Mouse (Mus musculus) CD8-positive naive resting alpha-beta T cell, adult 2 months (primary cell): ENCODE measurements around the gene H2-DMb2.
A peak's percentile ranks its signal among the peaks of the same experiment; 100 is the strongest.

Source experiments
- DNase-seq, 2 experiments: peaks; one replicate each; pipeline ENCODE4 v3.0.0; 2022; ENCODE audit warnings: low read depth in 2 of 2, low spot score in 2 of 2

The H2-DMb2 gene

DNA sequence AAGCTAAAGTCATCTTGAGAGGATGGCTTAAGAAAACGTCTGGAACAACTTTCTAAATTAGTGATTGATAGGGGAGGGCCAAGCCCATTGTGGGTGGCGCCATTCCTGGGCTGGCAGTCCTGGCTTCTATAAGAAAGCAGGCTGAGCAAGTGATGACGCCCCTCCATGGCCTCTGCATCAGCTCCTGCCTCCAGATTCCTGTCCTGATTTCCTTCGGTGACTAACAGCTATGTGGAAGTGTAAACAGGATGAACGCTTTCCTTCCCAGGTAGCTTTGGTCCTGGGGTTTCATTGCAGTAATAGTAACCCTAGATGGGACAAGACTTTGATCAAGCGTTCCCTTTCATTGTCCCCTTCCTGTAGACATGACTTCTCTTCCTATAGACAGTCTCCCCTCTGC, 35.9 kb downstream of the H2-DMb2 start:
- DNase-seq: no peak

DNA sequence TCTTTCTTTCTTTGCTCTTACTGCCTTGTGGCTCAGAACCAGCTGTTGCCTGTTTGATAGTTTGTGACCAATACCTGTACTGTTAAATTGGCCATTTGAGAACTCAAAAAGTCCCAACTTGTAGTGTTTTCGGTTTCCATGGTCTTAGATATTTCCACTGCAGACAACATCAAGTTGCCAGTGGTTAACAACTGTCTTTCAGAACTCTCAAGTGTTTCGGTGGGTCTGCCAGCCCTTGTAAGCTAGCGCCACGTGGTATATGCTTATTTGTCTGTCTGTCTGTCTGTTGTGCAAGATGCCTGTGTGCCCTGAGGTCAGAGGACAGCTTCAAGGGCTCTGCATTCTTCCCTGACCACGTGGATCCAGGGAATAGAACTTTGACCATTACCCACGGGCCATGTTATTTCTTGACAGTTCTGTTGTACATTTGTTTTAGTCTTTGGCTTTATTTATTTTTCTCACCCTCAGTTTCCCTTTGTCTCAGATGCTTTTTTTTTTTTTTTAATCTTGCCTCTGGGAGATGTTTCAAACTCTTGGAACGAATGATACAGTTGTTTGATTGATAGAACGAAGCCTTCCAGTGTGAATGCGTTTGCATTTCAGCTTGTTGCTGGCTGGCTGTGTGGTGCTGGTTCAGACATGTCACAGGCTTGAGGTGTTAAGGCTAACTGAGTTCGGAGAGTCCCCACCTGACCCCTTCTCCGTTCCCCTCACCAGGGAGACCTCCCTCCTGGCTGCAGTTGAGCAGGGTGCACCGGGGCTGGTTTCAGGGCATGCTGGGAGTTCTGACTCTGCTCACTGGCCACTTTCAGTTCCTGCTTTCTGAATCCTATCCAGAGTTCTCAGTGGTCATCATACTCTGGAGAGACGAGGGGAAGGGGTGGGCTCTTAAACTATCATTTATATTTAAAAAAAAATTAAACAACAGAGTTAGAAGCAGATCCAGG, 37.1 kb downstream of the H2-DMb2 start:
- no peak for DNase-seq

DNA sequence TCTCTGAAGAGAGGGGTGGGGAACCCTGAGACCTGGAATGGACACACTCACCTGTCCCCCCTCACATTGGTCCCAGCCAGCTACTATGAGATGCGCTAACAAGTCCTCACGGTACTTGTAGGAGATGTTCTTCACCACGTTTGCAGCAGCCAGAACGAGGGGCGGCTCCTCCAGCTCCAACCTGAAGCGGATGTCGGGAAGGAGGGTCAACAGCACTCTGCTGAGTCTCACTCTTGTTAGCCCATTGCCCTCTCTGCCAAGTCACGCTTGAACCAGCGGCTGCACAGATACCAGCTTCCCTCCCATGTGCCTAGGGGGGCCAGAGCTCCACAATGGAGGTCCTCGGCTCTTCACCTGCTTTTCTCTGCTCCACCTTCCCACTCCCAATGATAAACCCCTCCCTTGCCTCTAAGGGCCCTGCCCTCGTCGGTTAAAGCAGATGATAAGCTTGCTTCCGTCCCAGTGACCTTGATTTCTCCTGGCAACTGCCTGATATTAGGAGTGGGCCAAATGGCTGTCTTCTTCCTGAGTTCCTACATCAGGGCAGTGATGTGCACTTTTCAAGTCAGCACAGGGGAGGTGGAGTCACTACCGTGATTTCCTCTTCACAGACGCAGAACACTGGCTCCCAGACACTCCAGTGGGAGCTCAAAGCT, 40.6 kb downstream of the H2-DMb2 start:
- no peak for DNase-seq

DNA sequence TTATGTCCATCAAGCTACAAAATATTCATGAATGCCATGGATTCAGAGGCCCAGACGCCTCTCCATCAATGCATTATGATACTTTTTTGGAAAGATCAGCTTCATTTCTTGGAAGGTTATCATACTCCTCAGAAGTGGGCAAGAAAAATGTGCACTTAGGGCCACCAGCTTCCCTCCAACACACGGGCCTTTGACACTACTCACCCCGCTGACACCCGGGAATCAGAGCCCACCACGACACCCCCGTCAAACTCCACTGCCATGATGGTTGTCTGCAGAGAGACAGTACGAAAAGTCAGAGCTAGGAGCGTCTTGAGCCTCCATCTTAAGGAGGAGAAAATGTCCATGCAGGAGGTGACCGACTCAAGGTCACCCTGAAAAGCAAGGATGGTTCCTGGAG, 42.4 kb downstream of the H2-DMb2 start:
- no peak for DNase-seq

DNA sequence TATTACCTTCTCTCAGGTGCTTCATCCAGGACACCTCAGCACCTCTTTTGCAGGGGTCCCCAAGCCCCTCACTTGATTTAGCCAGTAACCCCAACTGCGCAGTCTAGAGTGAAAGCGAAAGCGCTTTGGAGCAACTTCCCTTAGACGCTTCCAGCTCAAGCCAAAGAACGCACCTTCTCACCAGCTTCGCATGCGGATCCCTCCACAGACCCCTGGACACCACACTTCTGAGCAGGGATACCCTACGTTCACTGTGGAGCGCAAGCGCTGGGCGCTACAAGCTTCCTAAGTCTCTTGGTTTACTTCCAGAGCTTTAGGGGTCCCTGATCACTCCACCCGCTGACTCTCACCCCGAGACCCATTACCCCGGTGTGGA, 43.8 kb downstream of the H2-DMb2 start:
- no peak for DNase-seq

DNA sequence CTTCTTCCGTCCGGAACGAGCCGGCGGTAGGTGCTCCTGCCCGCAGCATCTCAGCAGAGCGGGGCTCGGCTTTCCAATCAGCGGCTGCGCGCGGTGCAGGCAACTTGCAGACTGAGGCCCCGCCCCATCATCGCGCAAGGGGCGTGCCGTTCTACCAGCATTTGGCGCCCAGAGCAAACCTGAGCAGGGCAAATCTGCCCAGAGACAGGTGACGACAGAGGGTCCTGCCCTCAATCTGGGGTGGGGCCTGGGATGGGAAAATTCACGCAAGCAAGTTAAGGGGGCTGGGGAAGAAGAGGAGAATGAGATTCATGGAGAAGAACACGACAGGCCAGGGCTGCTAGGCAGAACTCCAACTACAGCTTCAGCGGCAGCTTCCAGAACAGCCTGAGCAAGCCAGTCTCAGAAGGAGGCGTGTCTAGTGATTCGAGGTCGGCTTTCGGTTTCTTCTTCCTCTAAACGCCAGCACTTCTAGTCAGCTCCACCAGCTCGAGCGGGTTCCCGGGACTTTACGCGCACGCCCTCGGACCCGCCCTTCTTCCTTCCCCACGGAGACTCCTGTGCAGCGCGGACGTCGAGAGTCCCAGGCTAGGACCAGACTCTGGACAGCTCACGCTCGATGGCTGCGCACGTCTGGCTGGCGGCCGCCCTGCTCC, 44.3 kb downstream of the H2-DMb2 start, which contains the start of the genes Tap1 and Psmb9:
Gene Tap1 (plus strand): TSS at position 293 of the 656 bp plus-strand sequence.
Gene Psmb9 (minus strand): TSS at position 504 of the 656 bp plus-strand sequence.
- peak; percentile 97 to 99 for DNase-seq

DNA sequence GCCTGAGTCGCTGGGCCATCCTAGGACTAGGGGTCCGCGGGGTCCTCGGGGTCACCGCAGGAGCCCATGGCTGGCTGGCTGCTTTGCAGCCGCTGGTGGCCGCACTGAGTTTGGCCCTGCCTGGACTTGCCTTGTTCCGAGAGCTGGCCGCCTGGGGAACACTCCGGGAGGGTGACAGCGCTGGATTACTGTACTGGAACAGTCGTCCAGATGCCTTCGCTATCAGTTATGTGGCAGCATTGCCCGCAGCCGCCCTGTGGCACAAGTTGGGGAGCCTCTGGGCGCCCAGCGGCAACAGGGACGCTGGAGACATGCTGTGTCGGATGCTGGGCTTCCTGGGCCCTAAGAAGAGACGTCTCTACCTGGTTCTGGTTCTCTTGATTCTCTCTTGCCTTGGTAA, 44.9 kb downstream of the H2-DMb2 start:
- peak in 1 of 2 experiments; percentile 18 for DNase-seq

DNA sequence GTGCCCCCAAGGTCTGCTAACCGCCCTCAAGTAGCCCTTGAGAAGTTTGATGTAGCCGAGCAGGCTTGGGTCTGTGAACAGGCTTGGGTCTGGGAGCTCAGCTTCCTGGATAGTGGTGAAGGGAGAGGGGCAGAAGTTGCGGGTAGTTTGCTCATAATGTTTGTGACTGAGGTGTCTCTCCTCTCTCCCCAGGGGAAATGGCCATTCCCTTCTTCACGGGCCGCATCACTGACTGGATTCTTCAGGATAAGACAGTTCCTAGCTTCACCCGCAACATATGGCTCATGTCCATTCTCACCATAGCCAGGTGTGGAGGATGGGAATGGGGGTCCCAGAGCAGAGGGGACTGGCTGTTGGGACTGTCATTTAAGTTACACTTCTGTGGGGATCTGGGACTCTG, 45.9 kb downstream of the H2-DMb2 start:
- DNase-seq: no peak

DNA sequence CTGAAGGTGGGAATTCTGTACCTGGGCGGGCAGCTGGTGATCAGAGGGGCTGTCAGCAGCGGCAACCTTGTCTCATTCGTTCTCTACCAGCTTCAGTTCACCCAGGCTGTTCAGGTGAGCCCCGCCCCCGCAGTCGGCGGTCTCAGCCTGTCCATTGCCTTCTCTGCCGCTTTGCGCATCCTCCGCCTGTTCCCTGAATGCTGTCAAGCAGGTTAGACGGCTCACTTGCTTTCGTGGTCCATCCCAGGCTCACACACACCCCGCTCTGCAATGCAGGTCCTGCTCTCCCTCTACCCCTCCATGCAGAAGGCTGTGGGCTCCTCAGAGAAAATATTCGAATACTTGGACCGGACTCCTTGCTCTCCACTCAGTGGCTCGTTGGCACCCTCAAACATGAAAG, 49.7 kb downstream of the H2-DMb2 start:
- DNase-seq: no peak

DNA sequence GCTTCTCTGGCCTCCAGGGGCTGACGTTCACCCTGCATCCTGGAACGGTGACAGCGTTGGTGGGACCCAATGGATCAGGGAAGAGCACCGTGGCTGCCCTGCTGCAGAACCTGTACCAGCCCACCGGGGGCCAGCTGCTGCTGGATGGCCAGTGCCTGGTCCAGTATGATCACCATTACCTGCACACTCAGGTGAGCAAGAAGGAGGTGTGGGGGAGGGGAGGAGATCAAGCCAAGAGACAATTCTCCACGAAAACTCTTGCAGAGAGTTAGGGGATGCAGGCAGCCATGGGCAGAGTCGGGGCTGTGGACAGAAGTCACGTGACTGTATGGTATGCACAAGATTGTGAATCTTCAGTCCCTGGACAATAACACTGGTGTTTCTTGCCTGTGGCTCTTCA, 50.4 kb downstream of the H2-DMb2 start:
- no peak for DNase-seq

DNA sequence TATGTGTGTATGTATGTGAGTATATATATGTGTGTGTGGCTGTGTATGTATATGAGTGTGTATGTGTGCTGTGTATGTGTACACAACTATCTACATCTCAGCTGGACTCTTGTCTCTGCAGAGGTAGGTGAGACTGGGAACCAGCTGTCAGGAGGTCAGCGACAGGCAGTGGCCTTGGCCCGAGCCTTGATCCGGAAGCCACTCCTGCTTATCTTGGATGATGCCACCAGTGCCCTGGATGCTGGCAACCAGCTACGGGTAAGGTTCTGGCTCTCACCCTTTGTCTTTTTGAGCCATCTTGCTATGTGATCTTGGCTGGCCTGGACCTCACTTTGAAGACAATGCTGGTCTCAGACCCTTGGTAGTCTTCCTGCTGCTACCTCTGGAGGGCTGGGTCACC, 51.6 kb downstream of the H2-DMb2 start:
- DNase-seq: no peak

DNA sequence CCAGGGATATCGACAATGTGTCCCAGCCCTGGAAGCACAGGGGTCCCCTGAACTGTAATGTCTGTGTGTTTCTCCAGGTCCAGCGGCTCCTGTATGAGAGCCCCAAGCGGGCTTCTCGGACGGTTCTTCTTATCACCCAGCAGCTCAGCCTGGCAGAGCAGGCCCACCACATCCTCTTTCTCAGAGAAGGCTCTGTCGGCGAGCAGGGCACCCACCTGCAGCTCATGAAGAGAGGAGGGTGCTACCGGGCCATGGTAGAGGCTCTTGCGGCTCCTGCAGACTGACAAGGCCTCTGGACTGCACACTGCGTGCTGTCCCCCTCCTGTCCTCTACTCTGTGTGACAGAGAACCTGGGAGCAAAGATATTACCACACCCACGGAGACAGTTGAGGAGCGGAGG, 53.4 kb downstream of the H2-DMb2 start:
- peak; percentile 70 to 73 for DNase-seq

DNA sequence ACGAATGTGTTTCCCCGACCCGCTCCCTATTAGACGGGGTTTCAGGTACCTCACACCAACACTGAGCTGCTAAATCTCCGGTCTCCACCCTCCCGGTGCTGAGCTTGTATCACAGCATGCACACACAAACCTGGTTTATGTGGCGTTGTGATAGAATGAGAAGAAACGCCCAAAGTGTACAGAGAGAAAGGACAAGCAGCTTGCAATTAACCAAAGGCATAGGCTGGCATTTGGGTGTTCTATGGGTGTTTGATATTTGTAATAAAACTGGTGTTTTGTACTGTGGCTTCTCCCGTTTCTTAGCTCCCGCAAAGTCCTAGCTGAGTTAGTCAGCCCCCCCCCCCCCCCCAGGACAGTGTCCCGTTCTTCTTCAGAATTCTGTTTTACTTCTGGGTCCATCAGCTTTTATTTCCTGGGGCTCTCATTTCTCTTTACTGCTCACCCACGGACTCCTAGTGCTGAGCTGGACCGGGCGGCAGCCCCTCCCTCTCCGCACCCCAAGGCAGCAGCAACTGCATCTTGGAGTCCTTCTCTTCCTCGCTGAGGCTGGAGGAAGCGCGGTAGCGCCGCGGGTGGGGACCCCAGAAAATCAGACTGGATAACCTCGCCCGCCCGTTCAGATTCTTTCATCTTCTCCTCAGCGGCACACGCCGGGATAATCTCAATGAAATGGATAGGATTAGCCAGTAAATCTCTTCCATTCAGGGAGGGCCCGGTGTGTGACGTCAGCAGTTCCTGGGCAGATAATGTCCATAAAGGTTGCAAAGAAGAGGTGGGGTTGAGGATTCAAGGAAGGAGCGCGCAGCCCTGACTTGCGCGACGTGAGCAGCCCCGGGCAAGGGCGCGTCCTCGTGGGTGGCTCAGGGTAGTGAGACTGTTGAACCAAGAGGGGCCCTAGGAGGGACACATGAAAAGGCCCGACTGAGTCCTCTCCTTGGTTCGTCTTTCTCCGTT, 54.1 kb downstream of the H2-DMb2 start, which contains the start of gene Psmb8:
Gene Psmb8 (plus strand): TSS at position 781 of the 954 bp plus-strand sequence.
- DNase-seq: peak; percentile 74 to 85

DNA sequence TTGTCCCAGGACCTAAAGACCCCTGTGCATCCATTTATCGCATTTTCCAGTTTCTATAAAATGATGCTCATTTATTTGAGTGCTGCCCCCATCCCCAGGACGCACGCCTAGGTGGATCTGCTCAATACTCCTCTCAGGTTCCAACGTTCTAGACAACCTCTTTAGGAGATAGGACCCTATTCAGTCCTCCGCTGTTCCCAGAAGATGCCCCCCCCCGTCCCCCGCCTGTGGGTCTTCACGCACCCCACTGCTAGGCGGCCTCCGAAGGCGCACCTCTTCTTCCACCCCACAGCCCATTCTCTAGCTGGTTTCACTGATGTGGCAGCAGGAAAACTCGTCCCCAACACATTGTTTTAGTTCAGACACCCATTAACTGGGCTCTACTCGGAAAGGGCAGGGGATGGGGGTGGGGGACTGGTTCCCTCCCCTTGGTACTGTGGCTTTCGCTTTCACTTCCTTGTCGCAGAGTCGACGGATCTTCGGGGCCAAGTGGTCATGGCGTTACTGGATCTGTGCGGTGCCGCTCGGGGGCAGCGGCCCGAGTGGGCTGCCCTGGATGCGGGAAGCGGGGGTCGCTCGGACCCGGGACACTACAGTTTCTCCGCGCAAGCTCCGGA, 54.9 kb downstream of the H2-DMb2 start:
- DNase-seq: peak in 1 of 2 experiments; percentile 72

DNA sequence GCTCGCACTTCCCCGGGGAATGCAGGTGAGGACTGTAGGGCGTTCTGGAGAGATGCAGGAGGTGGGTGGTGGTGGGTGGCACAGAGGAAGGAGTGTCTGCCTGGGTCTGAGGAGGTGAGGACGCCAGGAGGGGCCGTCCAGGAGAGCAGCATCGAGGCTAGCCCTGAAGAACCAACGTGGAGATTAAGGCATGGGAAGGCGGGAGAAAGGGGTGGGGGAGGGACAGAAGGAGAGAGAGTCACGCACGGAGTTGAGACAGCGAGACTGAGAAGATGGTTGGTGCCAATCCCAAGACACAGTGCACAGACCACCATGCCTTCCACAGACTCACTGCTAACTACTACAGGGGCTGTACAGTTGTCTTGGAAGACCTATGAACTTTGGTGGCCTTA, 55.4 kb downstream of the H2-DMb2 start:
- no peak for DNase-seq

DNA sequence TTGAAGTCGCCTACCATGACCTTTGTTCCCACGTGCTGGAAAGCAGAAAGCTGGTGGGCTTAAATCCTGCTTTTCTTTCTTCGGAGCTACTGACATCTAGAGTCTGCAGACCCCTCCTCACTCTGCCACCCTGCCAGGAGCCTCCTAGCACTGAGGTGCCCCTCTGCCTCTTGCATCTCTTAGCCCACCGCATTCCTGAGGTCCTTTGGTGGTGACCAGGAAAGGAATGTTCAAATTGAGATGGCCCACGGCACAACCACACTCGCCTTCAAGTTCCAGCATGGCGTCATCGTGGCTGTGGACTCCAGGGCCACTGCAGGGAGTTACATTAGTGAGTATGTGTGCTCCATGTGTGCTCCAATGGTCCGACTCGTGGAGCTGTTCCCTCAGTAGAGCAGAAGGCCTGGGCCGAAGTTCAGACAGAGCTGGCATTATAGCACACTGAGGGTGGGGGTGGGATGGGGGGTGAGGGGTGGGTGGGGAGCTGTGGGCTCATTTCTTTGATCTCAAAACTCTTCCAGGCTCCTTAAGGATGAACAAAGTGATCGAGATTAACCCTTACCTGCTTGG, 56.0 kb downstream of the H2-DMb2 start:
- no peak for DNase-seq

DNA sequence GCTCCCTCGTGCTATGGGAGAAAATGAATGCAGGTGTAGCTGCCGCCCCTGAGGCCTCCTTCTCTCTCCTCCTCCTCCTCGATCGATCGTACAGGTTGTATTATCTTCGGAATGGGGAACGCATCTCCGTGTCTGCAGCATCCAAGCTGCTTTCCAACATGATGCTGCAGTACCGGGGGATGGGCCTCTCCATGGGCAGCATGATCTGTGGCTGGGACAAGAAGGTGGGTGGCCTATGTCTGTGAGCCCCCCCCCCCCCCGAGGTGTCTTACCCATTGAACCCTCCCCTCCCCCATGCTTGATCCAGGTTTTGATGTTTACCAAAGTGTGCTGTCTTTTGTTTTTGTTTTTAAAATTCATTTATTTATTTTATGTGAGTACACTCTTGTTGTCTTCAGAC, 56.9 kb downstream of the H2-DMb2 start:
- DNase-seq: no peak

DNA sequence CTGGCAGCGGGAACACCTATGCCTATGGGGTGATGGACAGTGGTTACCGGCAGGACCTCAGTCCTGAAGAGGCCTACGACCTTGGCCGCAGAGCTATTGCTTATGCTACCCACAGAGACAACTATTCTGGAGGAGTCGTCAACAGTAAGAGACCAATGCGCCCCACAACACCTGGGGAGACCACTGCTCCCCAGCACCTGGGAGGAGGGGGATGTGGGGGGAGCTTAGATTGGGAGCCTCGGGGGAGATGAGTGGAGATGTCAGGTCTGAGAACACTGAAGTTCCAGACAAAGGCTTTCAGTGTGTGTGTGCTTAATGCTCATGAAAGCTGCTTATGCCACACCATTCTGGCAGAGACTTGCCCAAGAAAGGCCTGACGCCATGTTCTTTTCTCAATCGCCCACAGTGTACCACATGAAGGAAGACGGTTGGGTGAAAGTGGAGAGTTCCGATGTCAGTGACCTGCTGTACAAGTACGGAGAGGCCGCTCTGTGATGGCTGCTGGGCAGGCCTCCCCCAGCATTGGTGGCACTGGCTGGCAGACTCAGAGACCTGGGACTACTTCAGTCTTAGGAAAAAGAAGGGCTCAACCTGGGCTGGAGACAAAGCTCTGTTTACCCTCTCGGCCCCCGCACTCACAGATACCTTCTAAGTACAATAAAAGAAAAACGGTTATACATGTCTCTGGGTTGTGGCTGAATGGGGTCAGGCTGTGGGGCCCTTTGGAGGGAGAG, 57.8 kb downstream of the H2-DMb2 start:
- DNase-seq: no peak
